Mouse (Mus musculus): ENCODE results near the gene Tprgl.

Gene Tprgl

DNA sequence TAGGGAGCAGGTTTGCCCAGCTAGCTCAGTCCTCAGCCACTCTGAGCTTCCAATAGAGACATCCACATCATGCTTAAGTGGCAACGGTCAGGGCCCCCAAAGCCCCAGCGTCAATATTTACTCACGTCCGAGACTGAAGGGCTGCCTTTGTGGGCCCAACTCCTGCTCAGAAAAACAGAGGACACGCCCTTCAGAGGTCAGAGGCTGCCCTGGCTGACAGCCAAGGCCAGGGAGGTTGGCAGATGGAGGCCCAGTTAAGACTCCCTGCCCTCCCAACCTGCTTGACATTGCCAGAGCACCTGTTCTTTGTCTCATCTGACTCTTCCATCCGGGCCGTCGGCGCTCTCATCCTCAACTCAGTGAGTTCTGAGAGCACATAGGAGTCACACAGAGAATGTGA lies 41.7 kb downstream of the Tprgl start:
- no peak for DNase-seq (ENCODE audit: low spot score in 2 of 2)

DNA sequence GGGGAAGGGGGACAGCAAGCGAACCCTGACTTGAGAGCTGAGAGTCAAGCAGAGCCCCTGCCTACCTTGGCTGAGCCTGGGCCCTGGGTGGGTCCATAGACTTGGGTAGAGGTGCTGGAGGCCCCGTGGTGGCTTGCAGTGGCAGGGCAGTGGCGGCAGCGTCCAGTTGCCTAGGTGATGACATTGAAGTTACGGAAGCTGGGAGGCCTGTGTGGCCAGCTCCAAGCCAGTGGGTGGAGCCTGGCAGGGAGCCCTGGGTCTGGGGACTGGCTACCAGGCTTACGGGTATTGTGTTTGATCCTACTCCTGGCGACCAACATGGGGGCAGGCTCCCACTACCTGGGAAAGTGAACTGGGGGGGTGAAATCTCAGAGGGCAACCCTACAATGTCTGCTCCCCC lies 44.0 kb downstream of the Tprgl start:
- DNase-seq (ENCODE audit: low spot score in 2 of 2) = no peak

GRCm38 (mm10) chr4:154109850-154110243 lies 50.6 kb downstream of the Tprgl start:
- DNase-seq (ENCODE audit: low spot score in 2 of 2) = no peak

DNA sequence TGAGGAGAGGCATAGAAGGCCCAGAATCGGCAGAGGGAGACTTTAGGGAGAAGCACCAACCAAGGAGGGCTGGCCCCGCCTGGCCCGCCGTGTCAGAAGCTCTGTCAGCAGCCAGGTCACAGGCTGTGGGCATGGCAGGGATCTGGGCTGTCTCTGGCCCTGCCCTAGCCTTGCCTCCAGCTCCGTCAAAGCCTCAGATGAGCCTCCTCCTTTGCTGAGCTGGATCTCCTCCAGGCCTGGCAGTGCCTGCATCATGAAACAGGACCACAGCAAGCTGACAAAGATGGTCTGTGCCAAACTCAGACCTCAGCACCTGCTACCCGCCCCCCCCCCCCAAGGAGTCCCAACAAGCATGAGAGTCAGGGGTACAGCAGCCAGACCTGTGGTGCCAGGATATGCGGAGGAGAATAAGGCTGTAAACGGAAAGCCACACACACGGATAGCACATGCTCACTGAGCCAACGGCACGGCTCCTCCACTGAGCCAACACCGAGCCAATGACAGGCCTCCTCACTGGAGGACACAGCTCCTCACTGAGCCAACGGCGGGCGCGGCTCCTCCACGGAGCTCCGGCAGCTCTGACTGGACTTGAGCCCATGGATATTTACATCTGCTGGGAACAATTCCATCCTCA lies 51.1 kb downstream of the Tprgl start:
- DNase-seq (ENCODE audit: low spot score in 2 of 2) = peak; percentile 35 to 36

Data from right cerebral cortex, adult 2 months (tissue).